Mouse (Mus musculus) stomach, embryonic 15.5 days (tissue): Measurements from ENCODE around the gene Arl15. TPM values are rescaled to one million over a fixed set of nuclear protein-coding genes. Genes with fewer than 3 reads are reported as not detected.

Experiments used
- ATAC-seq: fragments of 200-750 bp; cut with Nextera tagmentation; 2 replicates; pipeline ENCODE4 v1.8.0; 2017; ENCODE audit warnings: low read depth, moderate number of reproducible peaks, moderate TSS enrichment; ENCODE audit not compliant: insufficient read depth, low FRiP score
- H3K27ac ChIP-seq: fragments of 300-500 bp; sonication (generic); 2 replicates; pipeline ENCODE4 v1.5.1; 2015; ENCODE audit warnings: mild to moderate bottlenecking, inconsistent platforms
- H3K27me3 ChIP-seq: fragments of 300-500 bp; sonication (generic); replicated peaks from 2 replicates; pipeline ENCODE4 v1.6.1; 2015; ENCODE audit warnings: inconsistent platforms
- H3K36me3 ChIP-seq: fragments of 300-500 bp; sonication (generic); 2 replicates; pipeline ENCODE4 v1.6.1; 2015; ENCODE audit warnings: inconsistent platforms
- H3K4me1 ChIP-seq: fragments of 300-500 bp; sonication (generic); 2 replicates; pipeline ENCODE4 v1.6.1; 2015; ENCODE audit warnings: inconsistent platforms
- H3K4me2 ChIP-seq: fragments of 300-500 bp; sonication (generic); 2 replicates; pipeline ENCODE4 v1.6.1; 2015; ENCODE audit warnings: mild to moderate bottlenecking, inconsistent platforms
- H3K4me3 ChIP-seq: fragments of 300-500 bp; sonication (generic); replicated peaks from 2 replicates; pipeline ENCODE4 v1.5.1; 2015; ENCODE audit warnings: inconsistent platforms
- H3K9ac ChIP-seq: fragments of 300-500 bp; sonication (generic); 2 replicates; pipeline ENCODE4 v1.6.1; 2015; ENCODE audit warnings: inconsistent platforms
- H3K9me3 ChIP-seq: fragments of 300-500 bp; sonication (generic); 2 replicates; pipeline ENCODE4 v1.6.1; 2016; ENCODE audit warnings: inconsistent platforms
- WGBS: fragments of 180-500 bp; shearing (Covaris S2); methylation state at CpG from one replicate; pipeline ENCODE4 v1.1.7; 2015; 5-methylcytosine and 5-hydroxymethylcytosine counted together
- polyA plus RNA-seq: library from polyadenylated mRNA; unstranded; fragments of >200 nt; fragmentation: Nextera tagmentation; extraction: Ambion mirVana; gene quantifications from 2 replicates; pipeline ENCODE4 v1.2.1, GENCODE M21; 2015

The Arl15 gene
- polyA plus RNA-seq, 1 experiment from 2014 or later = 6.7 TPM

DNA sequence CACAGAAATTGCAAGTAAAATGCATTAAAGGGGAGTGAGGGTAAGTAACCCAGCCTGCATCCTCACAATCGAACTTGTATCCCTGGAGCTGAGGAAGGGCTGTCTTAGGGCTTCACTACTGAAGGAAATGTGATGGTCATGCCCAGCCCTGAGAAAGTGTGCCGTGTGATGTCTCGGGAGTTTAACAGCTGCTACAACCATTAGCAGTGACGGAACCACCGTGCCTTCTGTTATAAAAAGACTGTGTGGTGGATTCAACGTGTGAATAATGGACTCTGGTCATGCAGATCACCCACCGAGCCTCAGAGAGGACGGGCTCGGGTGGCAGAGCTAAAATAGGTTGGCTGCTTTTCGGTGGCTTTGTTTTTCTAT, 357.4 kb downstream of the Arl15 start:
- no peak overlapping the region for H3K4me3 ChIP-seq
- H3K9me3 ChIP-seq = no peaks in the 10 kb centered on the region
- H3K36me3 ChIP-seq = no peaks in the 10 kb centered on the region
- H3K9ac ChIP-seq = no peak overlapping the region
- ATAC-seq = no peak
- no peaks in the 10 kb centered on the region for H3K4me1 ChIP-seq
- H3K27ac ChIP-seq = no peak overlapping the region
- WGBS = 70% methylated on average over 10 of the region's 10 CpGs
- no peaks in the 10 kb centered on the region for H3K27me3 ChIP-seq
- no peak overlapping the region for H3K4me2 ChIP-seq

DNA sequence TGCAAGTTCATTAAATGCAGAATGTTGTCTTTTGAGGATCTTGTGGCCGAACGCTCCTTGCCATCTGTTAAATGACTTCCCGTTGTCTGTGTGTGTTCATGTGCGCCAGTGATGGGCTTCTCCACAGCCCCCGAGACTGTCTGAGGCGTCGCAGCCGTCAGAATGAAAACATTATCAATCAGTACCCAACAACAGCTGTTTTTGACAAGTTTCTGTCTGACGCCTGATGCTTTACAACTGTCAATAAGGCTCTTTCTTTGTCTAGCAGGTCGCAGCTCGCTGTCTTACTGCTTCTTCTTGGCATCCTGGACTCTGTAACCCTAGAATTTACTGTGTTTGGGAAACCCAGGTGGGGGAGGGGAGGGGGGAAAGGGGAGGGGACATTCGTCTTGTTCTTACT, 362.4 kb downstream of the Arl15 start:
- Histone ChIP-seq H3K4me1 (no peaks in the 10 kb centered on the region), H3K9me3 (no peaks in the 10 kb centered on the region), H3K27ac (no peak overlapping the region), H3K36me3 (no peaks in the 10 kb centered on the region), H3K9ac (no peak overlapping the region), H3K4me3 (no peak overlapping the region), H3K27me3 (no peaks in the 10 kb centered on the region), H3K4me2 (no peak overlapping the region)
- ATAC-seq = no peak
- WGBS = 37% methylated on average over 12 of the region's 12 CpGs

GRCm38 (mm10) chr13:114158111-114158730, 363.9 kb downstream of the Arl15 start:
- 86% methylated on average over 9 of the region's 9 CpGs for WGBS
- Histone ChIP-seq H3K9ac (no peak overlapping the region), H3K27me3 (no peaks in the 10 kb centered on the region), H3K4me3 (no peak overlapping the region), H3K4me1 (no peaks in the 10 kb centered on the region), H3K9me3 (no peaks in the 10 kb centered on the region), H3K36me3 (no peaks in the 10 kb centered on the region), H3K4me2 (no peak overlapping the region), H3K27ac (no peak overlapping the region)
- no peak for ATAC-seq

GRCm38 (mm10) chr13:114159634-114160391, 365.5 kb downstream of the Arl15 start:
- H3K36me3 ChIP-seq = no peaks in the 10 kb centered on the region
- H3K4me2 ChIP-seq = no peak overlapping the region
- no peak overlapping the region for H3K4me3 ChIP-seq
- WGBS = 39% methylated on average over 13 of the region's 13 CpGs
- no peak overlapping the region for H3K9ac ChIP-seq
- H3K4me1 ChIP-seq = no peaks in the 10 kb centered on the region
- no peak overlapping the region for H3K27ac ChIP-seq
- ATAC-seq = no peak
- no peaks in the 10 kb centered on the region for H3K27me3 ChIP-seq
- no peaks in the 10 kb centered on the region for H3K9me3 ChIP-seq

- no peak for ATAC-seq
- Histone ChIP-seq H3K4me2 (no peak overlapping the region), H3K9me3 (no peaks in the 10 kb centered on the region), H3K4me1 (no peaks in the 10 kb centered on the region), H3K9ac (no peak overlapping the region), H3K27me3 (no peaks in the 10 kb centered on the region), H3K36me3 (no peaks in the 10 kb centered on the region), H3K27ac (no peak overlapping the region), H3K4me3 (no peak overlapping the region)
- WGBS = 65% methylated on average over 4 of the region's 4 CpGs
Measured at GRCm38 (mm10) chr13:114162753-114163152, 368.4 kb downstream of the Arl15 start.

DNA sequence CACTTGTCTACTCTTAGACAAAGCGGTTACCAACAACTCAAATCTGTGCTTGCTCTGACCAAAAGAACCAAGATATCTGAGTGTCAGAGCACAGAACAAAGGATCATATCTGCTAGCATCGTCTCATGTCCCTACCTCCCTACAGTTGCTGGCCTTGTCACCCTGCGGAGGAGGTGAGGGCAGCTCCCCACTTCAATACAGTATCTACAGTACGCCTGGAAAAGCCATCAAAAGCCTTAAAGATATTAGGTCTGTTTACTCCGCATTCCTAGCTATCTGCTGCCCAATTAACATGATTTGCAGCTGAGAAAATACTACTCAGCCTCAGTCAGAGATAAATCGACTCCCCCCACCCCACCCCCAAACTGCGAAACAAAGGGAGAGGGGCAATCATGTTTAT, 371.3 kb downstream of the Arl15 start:
- no peak for ATAC-seq
- no peaks in the 10 kb centered on the region for H3K27me3 ChIP-seq

GRCm38 (mm10) chr13:114166439-114167183, 372.3 kb downstream of the Arl15 start:
- 34% methylated on average over 12 of the region's 12 CpGs for WGBS
- ATAC-seq = no peak
- no peaks in the 10 kb centered on the region for H3K27me3 ChIP-seq
- H3K4me3 ChIP-seq = no peak overlapping the region
- H3K4me1 ChIP-seq = no peaks in the 10 kb centered on the region
- H3K4me2 ChIP-seq = no peak overlapping the region
- no peak overlapping the region for H3K27ac ChIP-seq
- H3K9me3 ChIP-seq = no peaks in the 10 kb centered on the region
- no peaks in the 10 kb centered on the region for H3K36me3 ChIP-seq
- no peak overlapping the region for H3K9ac ChIP-seq

More for the DNA sequence above, 371.3 kb downstream of the Arl15 start:
- Histone ChIP-seq H3K4me1 (no peaks in the 10 kb centered on the region), H3K27ac (no peak overlapping the region), H3K4me2 (no peak overlapping the region), H3K36me3 (no peaks in the 10 kb centered on the region), H3K4me3 (no peak overlapping the region), H3K9me3 (no peaks in the 10 kb centered on the region), H3K9ac (no peak overlapping the region)
- WGBS = 52% methylated on average over 7 of the region's 7 CpGs

GRCm38 (mm10) chr13:114170061-114170460, 375.8 kb downstream of the Arl15 start:
- H3K9ac ChIP-seq = no peak overlapping the region
- no peak overlapping the region for H3K4me3 ChIP-seq
- WGBS = 68% methylated on average over 5 of the region's 5 CpGs
- ATAC-seq = no peak
- H3K36me3 ChIP-seq = no peaks in the 10 kb centered on the region
- H3K4me2 ChIP-seq = no peak overlapping the region
- no peaks in the 10 kb centered on the region for H3K4me1 ChIP-seq
- H3K27ac ChIP-seq = no peak overlapping the region
- no peaks in the 10 kb centered on the region for H3K27me3 ChIP-seq
- no peaks in the 10 kb centered on the region for H3K9me3 ChIP-seq

- H3K4me1 ChIP-seq = no peaks in the 10 kb centered on the region
- ATAC-seq = no peak
- H3K27me3 ChIP-seq = no peaks in the 10 kb centered on the region
- no peak overlapping the region for H3K4me2 ChIP-seq
- H3K4me3 ChIP-seq = no peak overlapping the region
- 89% methylated on average over 5 of the region's 5 CpGs for WGBS
- no peaks in the 10 kb centered on the region for H3K9me3 ChIP-seq
- no peaks in the 10 kb centered on the region for H3K36me3 ChIP-seq
- H3K9ac ChIP-seq = no peak overlapping the region
- H3K27ac ChIP-seq = no peak overlapping the region
Measured at GRCm38 (mm10) chr13:114171465-114171864, 377.2 kb downstream of the Arl15 start.

DNA sequence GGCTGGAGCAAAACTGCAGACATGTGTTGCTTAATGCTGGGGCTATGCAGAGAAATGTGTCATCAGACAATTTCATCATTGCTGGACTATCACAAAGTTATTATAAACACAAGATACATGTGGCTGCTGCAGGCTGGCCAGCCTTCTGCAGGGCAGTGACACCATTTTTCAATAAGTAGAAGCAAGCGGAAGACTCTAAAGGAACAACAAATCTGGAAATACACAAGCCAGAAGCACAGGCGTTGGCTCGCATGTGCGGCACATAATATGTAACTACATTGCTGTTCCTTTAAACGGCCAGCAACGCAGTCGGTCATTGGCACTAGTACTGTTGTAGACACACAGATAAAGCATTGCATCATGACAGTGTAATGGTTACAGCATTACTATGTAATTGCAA, 393.8 kb downstream of the Arl15 start:
- no peaks in the 10 kb centered on the region for H3K36me3 ChIP-seq
- no peak overlapping the region for H3K9ac ChIP-seq
- no peak for ATAC-seq
- H3K4me1 ChIP-seq = no peaks in the 10 kb centered on the region
- no peaks in the 10 kb centered on the region for H3K9me3 ChIP-seq
- no peak overlapping the region for H3K4me3 ChIP-seq
- no peak overlapping the region for H3K4me2 ChIP-seq
- WGBS = 61% methylated on average over 7 of the region's 7 CpGs
- no peak overlapping the region for H3K27ac ChIP-seq
- H3K27me3 ChIP-seq = no peaks in the 10 kb centered on the region

GRCm38 (mm10) chr13:114188801-114189200, 394.5 kb downstream of the Arl15 start:
- ATAC-seq = no peak
- no peak overlapping the region for H3K4me2 ChIP-seq
- no peak overlapping the region for H3K9ac ChIP-seq
- no peak overlapping the region for H3K4me3 ChIP-seq
- no peaks in the 10 kb centered on the region for H3K4me1 ChIP-seq
- H3K27ac ChIP-seq = no peak overlapping the region
- H3K27me3 ChIP-seq = no peaks in the 10 kb centered on the region
- H3K9me3 ChIP-seq = no peaks in the 10 kb centered on the region
- 85% methylated on average over 7 of the region's 7 CpGs for WGBS
- no peaks in the 10 kb centered on the region for H3K36me3 ChIP-seq

DNA sequence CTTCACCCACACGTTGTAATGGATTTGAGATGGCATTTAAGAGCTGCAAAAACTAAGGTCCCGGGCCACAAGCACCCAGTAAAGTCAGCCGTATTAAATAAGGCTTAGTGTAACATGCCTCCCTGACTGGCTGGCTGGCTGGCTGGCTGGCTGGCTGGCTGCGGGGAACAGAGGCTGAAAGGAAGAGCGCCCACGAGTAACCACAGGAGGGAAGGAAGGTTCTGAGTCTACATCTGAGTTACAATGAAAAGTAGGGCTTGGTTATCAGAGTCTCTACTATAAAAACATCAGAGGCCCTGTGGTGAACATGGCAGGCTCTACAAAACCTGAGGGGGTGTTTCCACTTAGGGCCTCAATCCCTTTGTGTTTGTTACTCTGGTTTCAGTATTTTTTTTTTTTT, 395.1 kb downstream of the Arl15 start:
- WGBS = 86% methylated on average over 6 of the region's 6 CpGs
- Histone ChIP-seq H3K4me2 (no peak overlapping the region), H3K9me3 (no peaks in the 10 kb centered on the region), H3K27ac (no peak overlapping the region), H3K36me3 (no peaks in the 10 kb centered on the region), H3K4me3 (no peak overlapping the region), H3K27me3 (no peaks in the 10 kb centered on the region), H3K9ac (no peak overlapping the region), H3K4me1 (no peaks in the 10 kb centered on the region)
- no peak for ATAC-seq
